Mouse (Mus musculus) liver, embryonic 14.5 days (tissue): ENCODE measurements around the gene S100a16.

Source experiments
- CTCF ChIP-seq: IDR thresholded peaks from 2 replicates; pipeline ENCODE4 v1.5.1; 2016; ENCODE audit warnings: antibody characterized with exemption, low read depth, control low read depth
- EP300 ChIP-seq: IDR thresholded peaks from 2 replicates; pipeline ENCODE4 v1.6.1; 2016; ENCODE audit warnings: antibody characterized with exemption, low read depth

GRCm38 (mm10) chr3:90512276-90512675, 24.8 kb upstream of the S100a16 start:
- TF ChIP-seq CTCF, result no peak
- no peak for TF ChIP-seq EP300
